Mouse (Mus musculus) neutrophil, adult 5-6 weeks (primary cell): Measurements from ENCODE around the gene Gclm. TPM values are rescaled to one million over a fixed set of nuclear protein-coding genes. Genes with fewer than 3 reads are reported as not detected.
A peak's percentile ranks its signal among the peaks of the same experiment; 100 is the strongest.
"Not testable (repeated sequence)": the region's sequence is repeated elsewhere in the genome, so short reads cannot be mapped to it uniquely, and the experiment has no call there.

ENCODE experiments used
- ATAC-seq: fragments of 151-379, 151-347 bp; 2 replicates; pipeline ENCODE4 v1.8.0; 2017; ENCODE audit warnings: mild to moderate bottlenecking, moderate TSS enrichment; ENCODE audit not compliant: insufficient number of reproducible peaks, poor library complexity, low FRiP score, severe bottlenecking; ENCODE audit errors: extremely low read depth
- total RNA-seq: library from RNA; stranded (forward); fragments of 200-1000 nt; gene quantifications from 2 replicates; pipeline ENCODE4 v1.2.3, GENCODE M21; 2017

Gene Gclm
- total RNA-seq, 1 experiment from 2014 or later = 31.5 TPM

- ATAC-seq = no peak
Observed at GRCm38 (mm10) chr3:122221240-122222036, 23.9 kb upstream of the Gclm start.

DNA sequence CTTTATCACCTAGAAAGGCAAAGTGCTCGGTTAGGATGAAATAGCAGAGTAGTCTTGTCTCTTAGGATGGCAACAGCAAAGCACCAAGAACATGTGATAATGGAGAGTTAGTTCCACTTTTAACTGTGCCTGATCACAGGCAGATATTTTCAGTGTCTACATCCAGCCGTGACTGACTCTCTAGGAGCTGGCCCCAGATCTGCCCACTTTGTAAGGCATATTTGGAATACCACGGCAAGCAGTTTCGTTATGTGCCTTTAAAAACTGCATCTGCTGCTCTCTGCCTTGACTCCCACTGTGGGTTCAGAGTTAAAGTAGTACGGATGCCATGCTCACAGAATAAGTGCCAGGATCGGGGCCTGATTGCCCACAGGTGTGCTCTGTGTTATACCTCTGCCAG, 18.4 kb upstream of the Gclm start:
- not testable (repeated sequence) for ATAC-seq

- ATAC-seq = no peak
Observed at GRCm38 (mm10) chr3:122235772-122236171, 9.6 kb upstream of the Gclm start.

GRCm38 (mm10) chr3:122242876-122243275, 2.5 kb upstream of the Gclm start:
- no peak for ATAC-seq

GRCm38 (mm10) chr3:122243416-122244167, 1.8 kb upstream of the Gclm start:
- no peak for ATAC-seq

- no peak for ATAC-seq
Observed at GRCm38 (mm10) chr3:122244759-122245158, 598 bp upstream of the Gclm start.

DNA sequence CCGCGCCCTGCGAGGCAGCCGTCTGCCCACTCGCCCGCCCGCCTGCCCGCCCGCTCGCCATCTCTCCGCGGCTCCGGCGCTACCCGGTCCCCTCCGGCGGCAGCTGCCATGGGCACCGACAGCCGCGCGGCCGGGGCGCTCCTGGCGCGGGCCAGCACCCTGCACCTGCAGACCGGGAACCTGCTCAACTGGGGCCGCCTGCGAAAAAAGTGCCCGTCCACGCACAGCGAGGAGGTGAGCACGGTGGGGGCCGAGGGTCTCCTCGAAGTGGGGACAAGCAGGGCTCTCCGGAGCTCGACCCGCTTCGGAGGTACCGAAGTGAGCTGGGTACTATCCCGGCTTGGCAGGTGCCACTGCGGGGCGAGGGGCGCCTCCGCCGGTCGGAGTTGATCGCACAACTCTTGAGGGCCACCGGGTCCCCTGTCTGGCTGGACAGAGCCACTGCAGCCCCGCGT, 548 bp downstream of the Gclm start:
- ATAC-seq = no peak

- no peak for ATAC-seq
Observed at GRCm38 (mm10) chr3:122246406-122246805, 1.0 kb downstream of the Gclm start.

DNA sequence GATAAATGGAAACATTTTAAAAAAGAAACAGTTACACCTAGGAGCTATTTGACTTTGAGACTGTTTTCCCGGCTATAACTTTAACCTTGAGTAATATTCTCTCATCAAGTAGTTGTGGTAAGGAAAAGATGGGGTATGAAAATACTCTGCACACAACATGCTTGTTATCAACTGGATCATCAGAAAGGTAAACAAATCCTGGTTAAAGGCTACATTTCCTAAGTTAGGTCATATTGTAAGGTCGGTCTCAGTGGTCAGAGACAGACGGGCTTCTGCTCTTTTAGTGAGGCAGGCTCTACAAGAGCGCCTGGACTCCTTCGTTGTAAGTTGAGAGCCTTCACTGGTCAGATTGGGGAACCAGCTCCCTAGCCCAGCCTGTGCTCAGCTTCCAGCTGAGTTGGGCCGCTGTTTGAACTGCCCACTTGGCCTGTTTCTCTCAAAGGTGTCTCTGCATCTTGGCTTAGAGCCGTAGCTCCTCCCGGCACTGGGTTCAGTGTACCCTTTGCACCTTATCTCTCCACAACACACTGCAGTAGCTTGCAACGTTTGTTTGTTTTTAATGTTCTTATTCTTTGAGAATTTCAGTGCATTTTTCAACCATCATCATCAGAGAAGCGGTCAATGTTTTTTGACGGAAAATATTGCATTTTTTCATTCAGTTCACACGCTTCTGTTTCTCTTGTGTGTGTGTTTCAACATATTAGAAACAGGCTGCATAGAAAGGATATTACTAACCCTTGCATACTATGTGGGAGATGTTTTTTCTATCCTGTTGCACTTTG, 1.8 kb downstream of the Gclm start:
- no peak for ATAC-seq

GRCm38 (mm10) chr3:122247768-122248100, 2.4 kb downstream of the Gclm start:
- no peak for ATAC-seq

GRCm38 (mm10) chr3:122252466-122253253, 7.3 kb downstream of the Gclm start:
- no peak for ATAC-seq

DNA sequence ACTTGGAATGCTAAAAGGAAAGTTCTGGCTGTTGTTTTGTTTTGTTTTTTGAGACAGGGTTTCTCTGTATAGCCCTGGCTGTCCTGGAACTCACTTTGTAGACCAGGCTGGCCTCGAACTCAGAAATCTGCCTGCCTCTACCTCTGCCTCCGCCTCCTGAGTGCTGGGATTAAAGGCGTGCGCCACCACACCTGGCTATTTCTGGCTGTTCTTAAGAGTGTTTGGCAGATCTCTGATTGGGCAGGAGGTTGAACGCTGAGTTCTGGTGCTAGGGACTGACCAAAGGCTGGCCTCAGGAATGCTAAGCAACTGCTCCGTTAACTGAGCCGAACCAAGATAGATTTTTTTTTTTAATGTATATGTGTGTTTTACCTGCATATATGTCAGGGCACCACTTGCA, 8.7 kb downstream of the Gclm start:
- ATAC-seq = not testable (repeated sequence)

GRCm38 (mm10) chr3:122269986-122270385, 24.6 kb downstream of the Gclm start:
- no peak for ATAC-seq

GRCm38 (mm10) chr3:122272565-122272964, 27.2 kb downstream of the Gclm start:
- not testable (repeated sequence) for ATAC-seq

GRCm38 (mm10) chr3:122273407-122274240, 28.3 kb downstream of the Gclm start:
- ATAC-seq = peak; percentile 83

DNA sequence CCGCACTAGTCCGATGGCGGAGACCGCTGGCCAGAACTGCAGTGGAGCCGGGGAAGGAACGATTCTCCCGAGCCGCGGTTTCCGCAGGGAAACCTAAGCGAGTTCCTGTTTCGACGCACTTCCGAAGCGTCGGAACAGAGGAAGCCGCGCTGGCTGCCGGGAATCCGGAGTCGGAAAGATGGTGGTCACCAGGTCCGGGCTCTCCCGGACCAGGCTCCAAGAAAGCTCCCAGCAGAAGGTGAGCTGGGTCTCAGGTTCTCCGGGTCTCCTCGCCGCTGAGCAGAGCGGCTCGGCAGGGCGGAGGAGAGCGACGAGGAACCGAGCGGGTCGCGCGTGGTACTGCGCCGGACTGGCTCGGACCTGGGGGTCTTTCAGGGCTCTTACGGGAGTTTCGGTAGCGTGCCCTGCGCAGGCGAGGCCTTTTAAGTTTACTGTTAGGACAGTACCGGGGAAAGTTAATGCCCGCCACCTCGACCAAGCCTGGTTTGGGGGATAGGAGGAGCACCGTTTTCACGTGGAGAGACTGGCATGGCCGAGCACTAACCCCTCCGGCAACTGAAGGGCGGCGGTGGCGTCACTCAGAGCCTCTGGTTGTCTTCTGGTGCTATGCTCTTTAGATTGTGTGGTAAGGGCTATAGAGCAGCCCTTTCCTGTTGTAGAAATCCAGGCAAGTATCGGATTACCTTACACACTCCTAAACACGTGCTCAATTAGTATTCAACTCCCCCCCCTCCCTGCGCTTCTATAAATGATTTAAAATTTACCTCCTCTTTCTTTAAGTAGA, 29.1 kb downstream of the Gclm start, which contains the start of gene Dnttip2:
Dnttip2 (plus strand) TSS at position 148 of the 784 bp plus-strand sequence.
- peak; percentile 87 for ATAC-seq

DNA sequence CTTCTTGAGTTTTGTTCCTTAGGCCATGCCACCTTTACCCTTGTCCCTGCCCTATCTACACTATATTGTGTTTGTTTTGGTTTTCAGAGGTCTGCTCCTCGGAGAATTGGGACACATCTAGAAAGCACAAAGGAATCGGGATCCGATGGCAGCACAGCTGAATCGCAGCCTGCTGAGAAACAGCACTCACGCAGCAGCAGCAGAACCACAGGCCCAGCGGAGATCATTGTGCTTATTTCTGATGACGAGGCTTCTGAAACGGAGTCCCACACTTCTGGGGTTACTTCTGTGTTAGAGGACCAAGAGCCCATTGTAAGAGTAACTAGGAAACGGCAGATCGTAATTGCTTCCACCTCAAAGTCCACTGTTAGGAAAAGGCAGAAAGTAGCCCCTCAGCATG, 29.8 kb downstream of the Gclm start:
- ATAC-seq = no peak
